ENCODE assay signal across 13 mouse cellular contexts in the genomic region with DNA sequence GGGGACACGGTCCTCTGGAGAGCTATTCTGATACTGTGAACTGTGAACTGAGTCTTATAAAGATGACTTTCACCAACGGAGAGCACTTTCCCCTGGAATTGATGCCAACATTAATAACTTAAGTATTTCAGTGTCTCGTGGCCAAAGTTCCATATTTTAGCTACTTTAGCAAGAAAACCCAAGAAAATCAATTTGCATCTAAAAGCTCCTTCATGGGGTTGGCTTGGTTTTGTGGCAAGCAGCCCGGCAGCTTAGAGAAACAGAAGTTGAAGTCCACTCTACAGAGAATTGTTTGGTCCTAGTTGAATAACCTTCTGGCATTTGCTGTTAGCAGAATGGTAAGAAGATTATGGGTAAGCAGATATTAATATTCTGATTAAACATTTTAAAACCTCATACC. TPM values are rescaled to one million over a fixed set of nuclear protein-coding genes. Genes with fewer than 3 reads are reported as not detected.
DNase-seq lines count a peak whose midpoint lies in the region; ATAC-seq lines count a peak whose summit lies in the region.
"Had no signal": no experiment of that assay in that cellular context is flagged by ENCODE, and none has a peak within 500 bp of the region (broad histone marks: within the 10 kb centered on the region; RNA-seq: fewer than 3 reads in every experiment).

No protein-coding gene starts in this region.

- no peak overlapping the region for H3K4me3 ChIP-seq in kidney, embryonic 15.5 days (replicated peaks)
- H3K4me3 ChIP-seq: forebrain, embryonic 15.5 days; limb, embryonic 13.5 days; megakaryocyte, embryonic 14.5 days had no signal

- DNase-seq in cerebellum, adult 18-20 months, result peak; percentile 6 to 7
- DNase-seq in cerebellum, postnatal 25 days, result no peak
- DNase-seq in kidney, adult 18-20 months, result peak; percentile 27
- peak; percentile 62 for DNase-seq in fibroblast of lung, adult 2 months (ENCODE audit: low read depth)
- DNase-seq in kidney, adult 9 months, result peak; percentile 72
- DNase-seq in lung, postnatal 25 days (ENCODE audit: low spot score), result no peak
- DNase-seq: embryo, embryonic 11 days; lung, postnatal 10 days; thymus, postnatal 4 days had no signal

- no peaks in the 10 kb centered on the region for H3K9me3 ChIP-seq in kidney, embryonic 15.5 days (replicated peaks)
- H3K9me3 ChIP-seq: forebrain, embryonic 15.5 days; limb, embryonic 13.5 days had no signal

- no peak overlapping the region for H3K4me2 ChIP-seq in kidney, embryonic 15.5 days
- H3K4me2 ChIP-seq: forebrain, embryonic 15.5 days; limb, embryonic 13.5 days had no signal

- peaks cover 15% of the 10 kb centered on the region for H3K4me1 ChIP-seq in kidney, embryonic 15.5 days

- H3K36me3 ChIP-seq in kidney, embryonic 15.5 days, result no peaks in the 10 kb centered on the region
- H3K36me3 ChIP-seq: forebrain, embryonic 15.5 days; limb, embryonic 13.5 days had no signal

- 77% methylated on average over 4 of the region's 4 CpGs for WGBS in kidney, embryonic 15.5 days

- no peak overlapping the region for H3K9ac ChIP-seq in kidney, embryonic 15.5 days
- H3K9ac ChIP-seq: forebrain, embryonic 15.5 days; limb, embryonic 13.5 days had no signal

- no peaks in the 10 kb centered on the region for H3K27me3 ChIP-seq in kidney, embryonic 15.5 days

- ATAC-seq in kidney, embryonic 15.5 days (replicated peaks; ENCODE audit: low FRiP score), result no peak
- ATAC-seq: forebrain, embryonic 15.5 days had no signal

- no peak overlapping the region for H3K27ac ChIP-seq in kidney, embryonic 15.5 days
- H3K27ac ChIP-seq: forebrain, embryonic 15.5 days; limb, embryonic 13.5 days had no signal

RNA-seq across cellular contexts. Expression of a gene that starts 2.2 kb away (rescaled TPM):
- 10.6 and 11.3 TPM in 2 replicates for polyA plus RNA-seq in kidney, embryonic 15.5 days (2015; fragmentation: Nextera tagmentation; extraction: Ambion mirVana)

Comparison
In these comparisons a context has a peak if more than half of its experiments do, and no peak if none do; other contexts are left out.
1. DNase-seq: peak in cerebellum, adult 18-20 months (2 of 2), kidney, adult 18-20 months (single experiment), fibroblast of lung, adult 2 months (single experiment) and kidney, adult 9 months (single experiment); none in cerebellum, postnatal 25 days (0 of 2) and lung, postnatal 25 days (single experiment).